Mouse (Mus musculus) brain, embryonic 14.5 days (tissue): Measurements from ENCODE around the gene Gm10408. TPM values are rescaled to one million over a fixed set of nuclear protein-coding genes. Genes with fewer than 3 reads are reported as not detected.
"Not testable (repeated sequence)": the region's sequence is repeated elsewhere in the genome, so short reads cannot be mapped to it uniquely, and the experiment has no call there.

Source experiments
- DNase-seq: peaks from one replicate; pipeline ENCODE4 v3.0.0-alpha.2; 2011; ENCODE audit warnings: low read depth
- polyA plus RNA-seq: library from polyadenylated mRNA; depleted of rRNA; stranded (reverse); fragments of >200 nt; gene quantifications from 2 replicates; pipeline ENCODE4 v1.2.3, GENCODE M21; 2012; rRNA removed

Gene Gm10408
- not detected in 2 replicates for polyA plus RNA-seq

- DNase-seq = not testable (repeated sequence)
Observed at GRCm38 (mm10) chr14:3449079-3449478, at the start of gene Gm10408. Gene Gm10408 (plus strand): TSS chr14:3449379.

GRCm38 (mm10) chr14:3412314-3412713 is 36.9 kb upstream of the Gm10408 start, which contains the start of gene Gm10409:
Gene Gm10409 (plus strand): TSS chr14:3412614.
- DNase-seq = not testable (repeated sequence)

- DNase-seq = not testable (repeated sequence)
Observed at GRCm38 (mm10) chr14:3427803-3428202, 21.4 kb upstream of the Gm10408 start, which contains the start of gene Gm3005. Gene Gm3005 (plus strand): TSS chr14:3428103.

Other genes with a start within 250 kb of the Gm10408 start
- 9.2 and 11.6 TPM in 2 replicates for gene D830030K20Rik, start 240.9 kb upstream of the Gm10408 start, polyA plus RNA-seq
- 0.18 and 0.38 TPM in 2 replicates for gene Gm2956, start 116.8 kb upstream of the Gm10408 start, polyA plus RNA-seq
- gene Gm10413, start 54.3 kb upstream of the Gm10408 start, polyA plus RNA-seq = not detected in 2 replicates
- gene Gm10409, start 36.8 kb upstream of the Gm10408 start, polyA plus RNA-seq = 6.1 and 6.5 TPM in 2 replicates
- gene Gm3005, start 21.3 kb upstream of the Gm10408 start, polyA plus RNA-seq = 9.0 and 9.1 TPM in 2 replicates
- not detected in 2 replicates for gene Gm3012, start 185.1 kb downstream of the Gm10408 start, polyA plus RNA-seq
- gene Gm3020, start 202.7 kb downstream of the Gm10408 start, polyA plus RNA-seq = 6.1 and 6.5 TPM in 2 replicates
- not detected in 2 replicates for gene Gm3043, start 239.4 kb downstream of the Gm10408 start, polyA plus RNA-seq